Mouse (Mus musculus) lung, embryonic 16.5 days (tissue): Measurements from ENCODE around the gene Spryd4. TPM values are rescaled to one million over a fixed set of nuclear protein-coding genes. Genes with fewer than 3 reads are reported as not detected.
A peak's percentile ranks its signal among the peaks of the same experiment; 100 is the strongest.
"Not testable (repeated sequence)": the region's sequence is repeated elsewhere in the genome, so short reads cannot be mapped to it uniquely, and the experiment has no call there.

Experiments
- ATAC-seq: fragments of 200-750 bp; cut with Nextera tagmentation; 2 replicates; pipeline ENCODE4 v1.8.0; 2017; ENCODE audit warnings: low read depth, mild to moderate bottlenecking, moderate library complexity
- H3K27ac ChIP-seq: fragments of 300-500 bp; sonication (generic); 2 replicates; pipeline ENCODE4 v1.5.1; 2014; ENCODE audit warnings: mild to moderate bottlenecking, control low read depth, low read length
- H3K27me3 ChIP-seq: fragments of 300-500 bp; sonication (generic); 2 replicates; pipeline ENCODE4 v1.6.1; 2014; ENCODE audit warnings: low read depth, low read length, mixed read lengths; ENCODE audit not compliant: control insufficient read depth, insufficient read depth
- H3K36me3 ChIP-seq: fragments of 300-500 bp; sonication (generic); 2 replicates; pipeline ENCODE4 v1.6.1; 2014; ENCODE audit warnings: low read length; ENCODE audit not compliant: control insufficient read depth, insufficient read depth
- H3K4me1 ChIP-seq: fragments of 300-500 bp; sonication (generic); replicated peaks from 2 replicates; pipeline ENCODE4 v1.6.1; 2014; ENCODE audit warnings: low read length, mixed read lengths; ENCODE audit not compliant: control insufficient read depth, insufficient read depth
- H3K4me2 ChIP-seq: fragments of 300-500 bp; sonication (generic); 2 replicates; pipeline ENCODE4 v1.6.1; 2014; ENCODE audit warnings: low read depth, low read length, control low read depth
- H3K4me3 ChIP-seq: fragments of 300-500 bp; sonication (generic); 2 replicates; pipeline ENCODE4 v1.5.1; 2014; ENCODE audit warnings: mild to moderate bottlenecking, low read length, control low read depth
- H3K9ac ChIP-seq: fragments of 300-500 bp; sonication (generic); 2 replicates; pipeline ENCODE4 v1.6.1; 2014; ENCODE audit warnings: low read length, control low read depth
- H3K9me3 ChIP-seq: fragments of 300-500 bp; sonication (generic); 2 replicates; pipeline ENCODE4 v1.6.1; 2016; ENCODE audit warnings: low read length; ENCODE audit not compliant: control insufficient read depth
- WGBS: fragments of 180-500 bp; shearing (Covaris S2); extraction: QIAGEN DNeasy Blood & Tissue Kit; methylation state at CpG from one replicate; pipeline ENCODE4 v1.1.7; 2014; 5-methylcytosine and 5-hydroxymethylcytosine counted together
- polyA plus RNA-seq: library from polyadenylated mRNA; unstranded; fragments of >200 nt; fragmentation: Nextera tagmentation; extraction: Ambion mirVana; gene quantifications from 2 replicates; pipeline ENCODE4 v1.2.1, GENCODE M21; 2015

Spryd4 gene
- polyA plus RNA-seq = 24.1 and 24.5 TPM in 2 replicates

GRCm38 (mm10) chr10:128211390-128212108 is at the start of gene Spryd4:
Gene Spryd4, minus strand, starts transcription at chr10:128211807.
- peak; percentile 96 for ATAC-seq
- Histone ChIP-seq H3K36me3 (peaks cover 2% of the 10 kb centered on the region; the same call in 1 of the 2 replicates), H3K27ac (peak within 1 kb of the TSS; percentile 46), H3K4me3 (peak within 1 kb of the TSS; percentile 86), H3K4me1 (peaks cover 8% of the 10 kb centered on the region), H3K27me3 (peaks cover 6% of the 10 kb centered on the region; the same call in 1 of the 2 replicates), H3K9me3 (no peaks in the 10 kb centered on the region), H3K9ac (peak within 1 kb of the TSS; percentile 78), H3K4me2 (peak within 1 kb of the TSS; percentile 97)
- WGBS = under 1% methylated on average over 30 of the region's 30 CpGs

GRCm38 (mm10) chr10:128260376-128260775 is 48.8 kb upstream of the Spryd4 start:
- H3K36me3 ChIP-seq, H3K27ac ChIP-seq, ATAC-seq, H3K4me2 ChIP-seq, H3K4me3 ChIP-seq, H3K9me3 ChIP-seq, H3K27me3 ChIP-seq, H3K9ac ChIP-seq, H3K4me1 ChIP-seq: not testable (repeated sequence)
- 70% methylated on average over 7 of the region's 7 CpGs for WGBS

GRCm38 (mm10) chr10:128259946-128260345 is 48.3 kb upstream of the Spryd4 start:
- Histone ChIP-seq H3K4me3 (no peak overlapping the region), H3K27me3 (no peaks in the 10 kb centered on the region), H3K9ac (no peak overlapping the region), H3K27ac (no peak overlapping the region), H3K9me3 (no peaks in the 10 kb centered on the region), H3K4me2 (no peak overlapping the region), H3K4me1 (no peaks in the 10 kb centered on the region), H3K36me3 (no peaks in the 10 kb centered on the region)
- 73% methylated on average over 5 of the region's 5 CpGs for WGBS
- no peak for ATAC-seq

GRCm38 (mm10) chr10:128258953-128259352 is 47.3 kb upstream of the Spryd4 start:
- WGBS = 64% methylated on average over 4 of the region's 4 CpGs
- H3K27me3 ChIP-seq = no peaks in the 10 kb centered on the region

GRCm38 (mm10) chr10:128256328-128256727 is 44.7 kb upstream of the Spryd4 start:
- 76% methylated on average over 8 of the region's 8 CpGs for WGBS
- Histone ChIP-seq H3K4me1 (no peaks in the 10 kb centered on the region), H3K4me3 (no peak overlapping the region), H3K4me2 (no peak overlapping the region), H3K27ac (no peak overlapping the region), H3K9me3 (no peaks in the 10 kb centered on the region), H3K36me3 (peaks cover 7% of the 10 kb centered on the region), H3K9ac (no peak overlapping the region), H3K27me3 (no peaks in the 10 kb centered on the region)
- ATAC-seq = no peak

More at GRCm38 (mm10) chr10:128258953-128259352, 47.3 kb upstream of the Spryd4 start:
- H3K36me3 ChIP-seq = no peaks in the 10 kb centered on the region
- H3K27ac ChIP-seq = no peak overlapping the region
- H3K9ac ChIP-seq = no peak overlapping the region
- no peaks in the 10 kb centered on the region for H3K9me3 ChIP-seq
- ATAC-seq = no peak
- H3K4me1 ChIP-seq = no peaks in the 10 kb centered on the region
- no peak overlapping the region for H3K4me3 ChIP-seq
- no peak overlapping the region for H3K4me2 ChIP-seq

GRCm38 (mm10) chr10:128255925-128256324 is 44.3 kb upstream of the Spryd4 start:
- H3K9me3 ChIP-seq = no peaks in the 10 kb centered on the region
- H3K9ac ChIP-seq = no peak overlapping the region
- no peak overlapping the region for H3K4me3 ChIP-seq
- H3K4me1 ChIP-seq = no peaks in the 10 kb centered on the region
- WGBS = 75% methylated on average over 8 of the region's 8 CpGs
- ATAC-seq = no peak
- H3K4me2 ChIP-seq = no peak overlapping the region
- H3K27ac ChIP-seq = no peak overlapping the region
- peaks cover 11% of the 10 kb centered on the region for H3K36me3 ChIP-seq
- H3K27me3 ChIP-seq = no peaks in the 10 kb centered on the region

GRCm38 (mm10) chr10:128253677-128254255 is 42.2 kb upstream of the Spryd4 start, which contains the start of gene Apon:
Gene Apon, plus strand, starts transcription at chr10:128254096.
- H3K4me1 ChIP-seq = no peaks in the 10 kb centered on the region
- H3K27ac ChIP-seq = no peak within 1 kb of the TSS
- WGBS = 70% methylated on average over 4 of the region's 4 CpGs
- no peaks in the 10 kb centered on the region for H3K9me3 ChIP-seq
- H3K4me3 ChIP-seq = no peak within 1 kb of the TSS
- peaks cover 27% of the 10 kb centered on the region for H3K36me3 ChIP-seq
- no peak for ATAC-seq
- no peak within 1 kb of the TSS for H3K4me2 ChIP-seq
- H3K27me3 ChIP-seq = no peaks in the 10 kb centered on the region
- no peak within 1 kb of the TSS for H3K9ac ChIP-seq

GRCm38 (mm10) chr10:128250565-128250964 is 39.0 kb upstream of the Spryd4 start:
- peaks cover 45% of the 10 kb centered on the region for H3K36me3 ChIP-seq
- no peak for ATAC-seq
- no peaks in the 10 kb centered on the region for H3K4me1 ChIP-seq
- WGBS = 85% methylated on average over 13 of the region's 13 CpGs
- H3K4me3 ChIP-seq = no peak overlapping the region
- H3K4me2 ChIP-seq = no peak overlapping the region
- H3K9me3 ChIP-seq = no peaks in the 10 kb centered on the region
- H3K9ac ChIP-seq = no peak overlapping the region
- no peaks in the 10 kb centered on the region for H3K27me3 ChIP-seq
- no peak overlapping the region for H3K27ac ChIP-seq

GRCm38 (mm10) chr10:128247020-128247732 is 35.6 kb upstream of the Spryd4 start:
- no peaks in the 10 kb centered on the region for H3K4me1 ChIP-seq
- peak overlapping the region; percentile 88 for H3K27ac ChIP-seq
- H3K4me3 ChIP-seq = peak overlapping the region; percentile 7
- WGBS = 70% methylated on average over 17 of the region's 17 CpGs
- H3K9ac ChIP-seq = no peak overlapping the region
- H3K4me2 ChIP-seq = peak overlapping the region; percentile 33
- no peaks in the 10 kb centered on the region for H3K27me3 ChIP-seq
- peaks cover 60% of the 10 kb centered on the region for H3K36me3 ChIP-seq
- no peaks in the 10 kb centered on the region for H3K9me3 ChIP-seq
- ATAC-seq = peak; percentile 81
